Mouse (Mus musculus): ENCODE data around the gene Nqo1.

The Nqo1 gene

GRCm38 (mm10) chr8:107405935-107406334, 2.9 kb upstream of the Nqo1 start:
- DNase-seq (ENCODE audit: low read depth, low spot score): no peak

- no peak for DNase-seq (ENCODE audit: low read depth, low spot score)
Observed at GRCm38 (mm10) chr8:107404057-107404456, 1.1 kb upstream of the Nqo1 start.

GRCm38 (mm10) chr8:107401866-107402265, 1.1 kb downstream of the Nqo1 start:
- DNase-seq (ENCODE audit: low read depth, low spot score): no peak

GRCm38 (mm10) chr8:107399495-107399894, 3.5 kb downstream of the Nqo1 start:
- no peak for DNase-seq (ENCODE audit: low read depth, low spot score)

- DNase-seq (ENCODE audit: low read depth, low spot score): no peak
Observed at GRCm38 (mm10) chr8:107397665-107398064, 5.3 kb downstream of the Nqo1 start.

- DNase-seq (ENCODE audit: low read depth, low spot score): no peak
Observed at GRCm38 (mm10) chr8:107396106-107396670, 6.8 kb downstream of the Nqo1 start.

- DNase-seq (ENCODE audit: low read depth, low spot score): no peak
Observed at GRCm38 (mm10) chr8:107395397-107395796, 7.6 kb downstream of the Nqo1 start.

GRCm38 (mm10) chr8:107391136-107391516, 11.9 kb downstream of the Nqo1 start:
- DNase-seq (ENCODE audit: low read depth, low spot score): no peak

- no peak for DNase-seq (ENCODE audit: low read depth, low spot score)
Observed at GRCm38 (mm10) chr8:107390476-107391135, 12.4 kb downstream of the Nqo1 start.

- DNase-seq (ENCODE audit: low read depth, low spot score): no peak
Observed at GRCm38 (mm10) chr8:107389557-107389956, 13.4 kb downstream of the Nqo1 start.

- peak; percentile 46 for DNase-seq (ENCODE audit: low read depth, low spot score)
Observed at GRCm38 (mm10) chr8:107387861-107388260, 15.1 kb downstream of the Nqo1 start.

- peak; percentile 69 for DNase-seq (ENCODE audit: low read depth, low spot score)
Observed at GRCm38 (mm10) chr8:107386642-107387041, 16.4 kb downstream of the Nqo1 start.

GRCm38 (mm10) chr8:107386171-107386570, 16.8 kb downstream of the Nqo1 start:
- no peak for DNase-seq (ENCODE audit: low read depth, low spot score)

- no peak for DNase-seq (ENCODE audit: low read depth, low spot score)
Observed at GRCm38 (mm10) chr8:107385063-107385462, 17.9 kb downstream of the Nqo1 start.

GRCm38 (mm10) chr8:107384651-107385050, 18.4 kb downstream of the Nqo1 start:
- no peak for DNase-seq (ENCODE audit: low read depth, low spot score)

- no peak for DNase-seq (ENCODE audit: low read depth, low spot score)
Observed at GRCm38 (mm10) chr8:107382898-107383297, 20.1 kb downstream of the Nqo1 start.

- no peak for DNase-seq (ENCODE audit: low read depth, low spot score)
Observed at GRCm38 (mm10) chr8:107381666-107382065, 21.3 kb downstream of the Nqo1 start.

GRCm38 (mm10) chr8:107380734-107381133, 22.3 kb downstream of the Nqo1 start:
- no peak for DNase-seq (ENCODE audit: low read depth, low spot score)

GRCm38 (mm10) chr8:107377346-107377745, 25.7 kb downstream of the Nqo1 start:
- no peak for DNase-seq (ENCODE audit: low read depth, low spot score)

- no peak for DNase-seq (ENCODE audit: low read depth, low spot score)
Observed at GRCm38 (mm10) chr8:107370311-107370710, 32.7 kb downstream of the Nqo1 start.

Data from mesoderm, embryonic 11.5 days (tissue).